Comparison of ENCODE assay signal across 23 mouse cellular contexts in the genomic region with DNA sequence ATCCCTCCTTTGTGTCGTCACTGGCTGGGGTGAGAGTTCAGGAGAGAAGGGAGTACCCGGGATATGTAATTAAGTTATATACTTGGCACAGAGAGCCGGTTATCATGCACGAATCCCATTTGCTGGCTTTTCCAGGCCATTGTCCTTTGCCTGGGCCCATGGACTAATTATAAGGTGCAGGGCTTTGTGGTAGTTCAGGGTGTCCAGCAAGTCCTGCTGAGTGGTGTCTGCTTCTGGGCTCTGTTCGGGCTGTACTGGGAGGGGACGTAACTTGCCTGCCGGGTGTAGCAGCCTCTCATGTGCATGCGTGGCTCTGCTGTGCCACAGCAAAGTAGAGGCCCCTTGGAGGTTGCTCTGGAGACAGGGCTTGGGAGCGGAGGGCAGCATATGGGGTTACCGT. TPM values are rescaled to one million over a fixed set of nuclear protein-coding genes. Genes with fewer than 3 reads are reported as not detected.
DNase-seq lines count a peak whose midpoint lies in the region; ATAC-seq lines count a peak whose summit lies in the region.
"Had no signal": no experiment of that assay in that cellular context is flagged by ENCODE, and none has a peak within 500 bp of the region (broad histone marks: within the 10 kb centered on the region; RNA-seq: fewer than 3 reads in every experiment).

No protein-coding gene starts in this region.

- peaks cover 81% of the 10 kb centered on the region for H3K27me3 ChIP-seq in forebrain, embryonic 10.5 days (ENCODE audit: poor library complexity, severe bottlenecking)
- H3K27me3 ChIP-seq in forebrain, embryonic 13.5 days: peaks cover 18% of the 10 kb centered on the region; the same call in 1 of the 2 replicates
- peaks cover 84% of the 10 kb centered on the region for H3K27me3 ChIP-seq in midbrain, embryonic 10.5 days (ENCODE audit: low read depth, poor library complexity, severe bottlenecking)
- peaks cover 10% of the 10 kb centered on the region; the same call in 1 of the 2 replicates for H3K27me3 ChIP-seq in midbrain, embryonic 16.5 days (ENCODE audit: control insufficient read depth, insufficient read depth, low read depth, low read length)
- H3K27me3 ChIP-seq: forebrain, embryonic 15.5 days had no signal

- no peaks in the 10 kb centered on the region for H3K9me3 ChIP-seq in forebrain, embryonic 10.5 days
- no peaks in the 10 kb centered on the region for H3K9me3 ChIP-seq in forebrain, embryonic 13.5 days (replicated peaks)
- H3K9me3 ChIP-seq in midbrain, embryonic 10.5 days (replicated peaks): no peaks in the 10 kb centered on the region
- H3K9me3 ChIP-seq in midbrain, embryonic 16.5 days (replicated peaks; ENCODE audit: control insufficient read depth, low read length, poor library complexity, severe bottlenecking): no peaks in the 10 kb centered on the region
- H3K9me3 ChIP-seq: embryonic facial prominence, embryonic 15.5 days; forebrain, embryonic 15.5 days; G1E; heart, embryonic 12.5 days; hindbrain, embryonic 10.5 days had no signal

- peak; percentile 28 for DNase-seq in forebrain, embryonic 10.5 days (ENCODE audit: extremely low spot score, low spot score)
- peak; percentile 63 for DNase-seq in midbrain, embryonic 10.5 days (ENCODE audit: low spot score)
- DNase-seq in retina, postnatal 1 day: peak; percentile 49
- DNase-seq in retina, embryonic 14.5 days (ENCODE audit: low spot score): no peak
- DNase-seq in urinary bladder, postnatal 4 days (ENCODE audit: low spot score in 2 of 2): no peak
- DNase-seq: adrenal gland, postnatal 10 days; B cell, adult 2 months; cerebellum, adult 11-12 months; cerebellum, adult 9-11 months; cerebellum, postnatal 36 days; gastrocnemius, postnatal 10 days had no signal

- H3K4me3 ChIP-seq in forebrain, embryonic 10.5 days: peak overlapping the region; percentile 20; the same call in 1 of the 2 replicates
- H3K4me3 ChIP-seq in forebrain, embryonic 13.5 days: no peak overlapping the region
- peak overlapping the region; percentile 26; the same call in 1 of the 2 replicates for H3K4me3 ChIP-seq in midbrain, embryonic 10.5 days
- H3K4me3 ChIP-seq in midbrain, embryonic 16.5 days (ENCODE audit: low read depth, low read length): no peak overlapping the region
- H3K4me3 ChIP-seq: embryonic facial prominence, embryonic 15.5 days; erythroblast, embryonic 14.5 days; forebrain, embryonic 15.5 days; heart, embryonic 12.5 days; hindbrain, embryonic 10.5 days had no signal

- H3K4me2 ChIP-seq in forebrain, embryonic 13.5 days: no peak overlapping the region
- H3K4me2 ChIP-seq in midbrain, embryonic 16.5 days (ENCODE audit: low read length): no peak overlapping the region
- H3K4me2 ChIP-seq: embryonic facial prominence, embryonic 15.5 days; forebrain, embryonic 15.5 days; heart, embryonic 12.5 days; hindbrain, embryonic 14.5 days had no signal

- WGBS in forebrain, embryonic 10.5 days: 28% methylated on average over 10 of the region's 10 CpGs
- 14% methylated on average over 10 of the region's 10 CpGs for WGBS in forebrain, embryonic 13.5 days
- 31% methylated on average over 10 of the region's 10 CpGs for WGBS in midbrain, embryonic 10.5 days
- 19% methylated on average over 10 of the region's 10 CpGs for WGBS in midbrain, embryonic 16.5 days

- no peak for ATAC-seq in forebrain, embryonic 13.5 days
- no peak for ATAC-seq in midbrain, embryonic 16.5 days
- ATAC-seq: CD4-positive, CD25-positive, alpha-beta regulatory T cell, adult 4 months; forebrain, embryonic 15.5 days had no signal

- no peaks in the 10 kb centered on the region for H3K36me3 ChIP-seq in forebrain, embryonic 10.5 days (replicated peaks)
- no peaks in the 10 kb centered on the region for H3K36me3 ChIP-seq in forebrain, embryonic 13.5 days (ENCODE audit: poor library complexity, severe bottlenecking)
- no peaks in the 10 kb centered on the region for H3K36me3 ChIP-seq in midbrain, embryonic 10.5 days
- H3K36me3 ChIP-seq in midbrain, embryonic 16.5 days (ENCODE audit: control insufficient read depth, insufficient read depth, low read length): no peaks in the 10 kb centered on the region
- H3K36me3 ChIP-seq: embryonic facial prominence, embryonic 15.5 days; forebrain, embryonic 15.5 days; G1E; heart, embryonic 12.5 days; hindbrain, embryonic 10.5 days had no signal

- H3K9ac ChIP-seq in forebrain, embryonic 13.5 days: no peak overlapping the region
- H3K9ac ChIP-seq in midbrain, embryonic 16.5 days (ENCODE audit: low read depth, low read length): no peak overlapping the region
- H3K9ac ChIP-seq: embryonic facial prominence, embryonic 15.5 days; forebrain, embryonic 15.5 days; heart, embryonic 12.5 days; hindbrain, embryonic 14.5 days had no signal

- peak overlapping the region; percentile 53; the same call in 1 of the 2 replicates for H3K27ac ChIP-seq in forebrain, embryonic 10.5 days
- H3K27ac ChIP-seq in forebrain, embryonic 13.5 days: no peak overlapping the region
- H3K27ac ChIP-seq in midbrain, embryonic 10.5 days (replicated peaks): peak overlapping the region; percentile 39
- no peak overlapping the region for H3K27ac ChIP-seq in midbrain, embryonic 16.5 days (ENCODE audit: low read length)
- H3K27ac ChIP-seq: embryonic facial prominence, embryonic 15.5 days; forebrain, embryonic 15.5 days; hindbrain, embryonic 10.5 days; hindbrain, embryonic 14.5 days had no signal

- peaks cover 18% of the 10 kb centered on the region for H3K4me1 ChIP-seq in forebrain, embryonic 10.5 days
- peaks cover 10% of the 10 kb centered on the region for H3K4me1 ChIP-seq in forebrain, embryonic 13.5 days
- peaks cover 24% of the 10 kb centered on the region for H3K4me1 ChIP-seq in midbrain, embryonic 10.5 days
- 0 out of 2 replicates have a peak, but pooled peaks cover 2% of the 10 kb centered on the region for H3K4me1 ChIP-seq in midbrain, embryonic 16.5 days (ENCODE audit: control insufficient read depth, insufficient read depth, low read length)
- H3K4me1 ChIP-seq: forebrain, embryonic 15.5 days; heart, embryonic 12.5 days had no signal

RNA-seq across cellular contexts. Expression of gene Pitx1, which starts 24.5 kb away (rescaled TPM):
- 1.7 and 3.2 TPM in 2 replicates for polyA plus RNA-seq in forebrain, embryonic 10.5 days (2016; fragmentation: Nextera tagmentation; extraction: Ambion mirVana)
- not detected in 2 replicates for polyA plus RNA-seq in forebrain, embryonic 13.5 days (2015; fragmentation: Nextera tagmentation; extraction: Ambion mirVana)
- 0.42 TPM in 1 of 2 replicates, not detected in the other for polyA plus RNA-seq in midbrain, embryonic 10.5 days (2016; fragmentation: Nextera tagmentation; extraction: Ambion mirVana)
- polyA plus RNA-seq in midbrain, embryonic 16.5 days (2015; fragmentation: Nextera tagmentation; extraction: Ambion mirVana): 1.0 and 1.4 TPM in 2 replicates
- polyA plus RNA-seq: CD4-positive, CD25-positive, alpha-beta regulatory T cell, adult 4 months; forebrain, embryonic 15.5 days; frontal cortex, adult 2 months; G1E; gonadal fat pad, adult 2 months; hindbrain, embryonic 14.5 days had no signal

Comparison
In these comparisons a context has a peak if more than half of its experiments do, and no peak if none do; other contexts are left out.
1. DNase-seq: peak in forebrain, embryonic 10.5 days (single experiment), midbrain, embryonic 10.5 days (single experiment) and retina, postnatal 1 day (single experiment); none in retina, embryonic 14.5 days (single experiment) and urinary bladder, postnatal 4 days (0 of 2).
2. H3K27ac ChIP-seq: peak in forebrain, embryonic 10.5 days (single experiment) and midbrain, embryonic 10.5 days (single experiment); none in forebrain, embryonic 13.5 days (single experiment) and midbrain, embryonic 16.5 days (single experiment).
3. H3K4me3 ChIP-seq: peak in forebrain, embryonic 10.5 days (single experiment) and midbrain, embryonic 10.5 days (single experiment); none in forebrain, embryonic 13.5 days (single experiment) and midbrain, embryonic 16.5 days (single experiment).